Mouse (Mus musculus) subcutaneous adipose tissue, adult 2 months (tissue): Measurements from ENCODE around the gene Kcnq2. TPM values are rescaled to one million over a fixed set of nuclear protein-coding genes. Genes with fewer than 3 reads are reported as not detected.

ENCODE experiments used
- polyA plus RNA-seq: library from polyadenylated mRNA; depleted of rRNA; stranded (reverse); fragments of >200 nt; gene quantifications from 2 replicates; pipeline ENCODE4 v1.2.3, GENCODE M21; 2012; ENCODE audit warnings: low replicate concordance; rRNA removed

Kcnq2 gene
- polyA plus RNA-seq = 0.06 and 0.20 TPM in 2 replicates

DNA sequence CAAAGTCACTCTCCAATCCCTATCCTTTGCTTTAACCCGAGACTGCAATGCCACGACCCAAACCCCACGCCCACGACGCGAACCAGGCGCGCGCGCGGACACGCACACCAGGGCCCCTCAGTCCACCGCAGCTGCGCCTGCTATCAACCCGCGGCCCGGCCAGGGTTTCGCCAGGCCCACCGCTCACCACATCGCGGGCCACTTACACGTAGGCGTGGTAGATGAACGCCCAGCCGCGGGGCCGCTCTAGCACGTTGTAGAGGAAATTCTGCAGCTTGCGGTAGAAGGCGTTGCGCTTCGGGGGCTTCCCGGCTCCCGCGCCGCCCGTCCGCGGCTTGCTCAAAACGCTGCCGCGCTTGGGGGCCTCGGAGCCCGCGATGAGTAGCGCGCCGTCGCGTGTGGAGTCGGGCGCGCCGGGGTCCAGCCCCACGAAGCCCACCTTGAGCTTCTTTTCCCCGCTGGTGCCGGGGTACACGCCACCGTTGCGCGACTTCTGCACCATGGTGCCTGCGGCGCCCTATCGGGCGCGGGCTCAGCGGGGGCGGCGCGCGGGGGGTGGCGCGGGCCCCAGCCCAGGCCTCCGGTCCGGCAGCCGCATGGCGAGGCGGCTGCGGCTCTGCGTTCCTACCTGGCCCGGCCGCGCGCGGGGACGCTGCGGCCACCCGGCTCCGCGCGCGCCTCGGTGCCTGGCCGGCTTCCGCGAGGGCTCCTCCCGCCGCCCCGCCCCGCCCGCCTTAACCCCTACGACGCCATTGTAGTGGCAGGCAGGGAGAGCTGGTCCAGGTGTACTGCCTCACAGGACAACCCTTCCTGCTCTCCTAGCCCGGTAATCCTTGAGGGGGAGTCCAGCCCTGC is at the start of gene Kcnq2:
Gene Kcnq2 (minus strand): TSS at position 710 of the 855 bp plus-strand sequence.

DNA sequence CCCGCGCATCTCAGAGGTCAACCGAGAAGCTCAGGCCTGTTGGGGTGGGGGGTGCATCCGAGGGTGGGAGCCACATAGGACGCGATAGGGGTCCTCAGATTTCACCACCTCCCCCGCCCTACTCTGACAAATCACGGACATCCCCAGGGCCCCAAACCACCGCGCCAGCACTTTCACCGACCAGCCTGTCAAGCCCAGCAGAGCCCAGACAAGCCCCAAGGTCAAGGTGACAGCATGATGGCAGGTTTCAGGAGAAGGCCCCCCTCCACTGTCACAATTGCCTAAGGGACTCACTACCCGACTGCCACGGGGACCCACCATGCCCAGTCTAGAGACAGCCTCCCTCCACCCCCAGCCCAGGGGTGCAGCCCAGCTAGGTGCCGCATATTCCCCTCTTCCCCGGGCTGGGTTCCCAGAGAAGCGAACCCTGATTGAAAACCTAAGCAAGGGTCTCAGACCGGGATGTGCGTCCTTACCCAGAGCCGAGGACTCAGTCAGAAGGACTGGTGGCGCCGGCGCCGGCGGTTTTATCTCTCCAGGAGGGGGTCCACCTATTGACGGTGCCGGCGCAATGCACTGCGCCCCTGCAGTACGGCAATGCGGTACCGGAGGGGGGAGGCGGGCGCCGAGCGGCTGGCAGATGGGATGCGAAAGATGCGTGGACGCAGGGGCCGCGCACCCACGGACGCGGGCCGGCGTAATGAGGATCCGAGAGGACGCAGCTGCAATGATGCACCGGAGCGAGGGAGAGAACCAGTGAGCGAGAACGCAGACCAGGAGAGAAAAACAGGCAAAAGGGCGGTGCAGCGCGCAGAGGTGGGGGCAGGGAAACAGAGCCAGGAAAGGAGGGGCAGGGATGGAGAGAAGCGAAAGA is 21.4 kb upstream of the Kcnq2 start, which contains the start of gene Eef1a2:
Gene Eef1a2 (minus strand): TSS at position 767 of the 874 bp plus-strand sequence.

GRCm38 (mm10) chr2:181043437-181043836 is 91.7 kb downstream of the Kcnq2 start, which contains the start of gene Chrna4:
Gene Chrna4, minus strand, starts transcription at chr2:181043546.

Other genes with a start within 250 kb of the Kcnq2 start
- 38.6 and 63.9 TPM in 2 replicates for gene Ythdf1, start 214.4 kb downstream of the Kcnq2 start, polyA plus RNA-seq
- not detected in 2 replicates for gene Birc7, start 206.3 kb downstream of the Kcnq2 start, polyA plus RNA-seq
- 10.5 and 26.1 TPM in 2 replicates for gene Nkain4, start 180.6 kb downstream of the Kcnq2 start, polyA plus RNA-seq
- 49.6 and 91.2 TPM in 2 replicates for gene Arfgap1, start 168.1 kb downstream of the Kcnq2 start, polyA plus RNA-seq
- gene Col20a1, start 148.8 kb downstream of the Kcnq2 start, polyA plus RNA-seq = 1.7 and 3.8 TPM in 2 replicates
- 0.20 and 0.33 TPM in 2 replicates for gene Chrna4, start 91.8 kb downstream of the Kcnq2 start, polyA plus RNA-seq
- 0.54 and 1.9 TPM in 2 replicates for gene Eef1a2, start 21.7 kb upstream of the Kcnq2 start, polyA plus RNA-seq
- 136 and 163 TPM in 2 replicates for gene Ppdpf, start 51.9 kb upstream of the Kcnq2 start, polyA plus RNA-seq
- 0.03 and 0.19 TPM in 2 replicates for gene Ptk6, start 67.5 kb upstream of the Kcnq2 start, polyA plus RNA-seq
- 0.71 and 2.8 TPM in 2 replicates for gene Srms, start 77.9 kb upstream of the Kcnq2 start, polyA plus RNA-seq
- 0.27 and 0.50 TPM in 2 replicates for gene Fndc11, start 84.7 kb upstream of the Kcnq2 start, polyA plus RNA-seq
- 34.6 and 36.2 TPM in 2 replicates for gene Helz2, start 106.7 kb upstream of the Kcnq2 start, polyA plus RNA-seq
- gene Gmeb2, start 152.7 kb upstream of the Kcnq2 start, polyA plus RNA-seq = 15.7 and 22.0 TPM in 2 replicates
- gene Stmn3, start 179.2 kb upstream of the Kcnq2 start, polyA plus RNA-seq = 0.21 and 0.95 TPM in 2 replicates
- gene Rtel1, start 184.4 kb upstream of the Kcnq2 start, polyA plus RNA-seq = 48.1 and 81.8 TPM in 2 replicates
- gene Zgpat, start 229.6 kb upstream of the Kcnq2 start, polyA plus RNA-seq = 34.1 and 66.0 TPM in 2 replicates
- 40.8 and 63.9 TPM in 2 replicates for gene Arfrp1, start 230.1 kb upstream of the Kcnq2 start, polyA plus RNA-seq
- 42.7 and 88.5 TPM in 2 replicates for gene Lime1, start 244.8 kb upstream of the Kcnq2 start, polyA plus RNA-seq